Mouse (Mus musculus): ENCODE data around the gene Cdr2. TPM values are rescaled to one million over a fixed set of nuclear protein-coding genes. Genes with fewer than 3 reads are reported as not detected.
"Not testable (repeated sequence)": the region's sequence is repeated elsewhere in the genome, so short reads cannot be mapped to it uniquely, and the experiment has no call there.

Gene Cdr2
- polyA plus RNA-seq, 1 experiment = not detected

- H3K27ac ChIP-seq (ENCODE audit: insufficient read depth, low read depth, low read length) = no peak overlapping the region
- no peak overlapping the region for H3K4me3 ChIP-seq (ENCODE audit: insufficient read depth, low read depth, low read length)
- TF ChIP-seq CTCF (IDR thresholded peaks at IDR 0.05; ENCODE audit: insufficient read depth, low read depth, low read length) (no peak), POLR2A (IDR thresholded peaks at IDR 0.05; ENCODE audit: insufficient read depth, low read depth, low read length) (no peak)
- H3K4me1 ChIP-seq (ENCODE audit: control insufficient read depth, insufficient read depth, low read length) = peaks cover 6% of the 10 kb centered on the region; the same call in 1 of the 2 replicates
- 94% methylated on average over 4 of the region's 4 CpGs for WGBS
These were observed 2.1 kb downstream of the Cdr2 start for GRCm38 (mm10) chr7:120980041-120980440.

- 55% methylated on average over 7 of the region's 7 CpGs for WGBS
- Histone ChIP-seq H3K27ac (ENCODE audit: insufficient read depth, low read depth, low read length) (no peak overlapping the region), H3K4me3 (ENCODE audit: insufficient read depth, low read depth, low read length) (no peak overlapping the region), H3K4me1 (ENCODE audit: control insufficient read depth, insufficient read depth, low read length) (peaks cover 6% of the 10 kb centered on the region; the same call in 1 of the 2 replicates)
- no peak for TF ChIP-seq POLR2A (IDR thresholded peaks at IDR 0.05; ENCODE audit: insufficient read depth, low read depth, low read length)
- TF ChIP-seq CTCF (IDR thresholded peaks at IDR 0.05; ENCODE audit: insufficient read depth, low read depth, low read length) = no peak
These were observed 5.0 kb downstream of the Cdr2 start for GRCm38 (mm10) chr7:120977063-120977462.

- no peak for TF ChIP-seq CTCF (IDR thresholded peaks at IDR 0.05; ENCODE audit: insufficient read depth, low read depth, low read length)
- no peak for TF ChIP-seq POLR2A (IDR thresholded peaks at IDR 0.05; ENCODE audit: insufficient read depth, low read depth, low read length)
- Histone ChIP-seq H3K4me1 (ENCODE audit: control insufficient read depth, insufficient read depth, low read length) (0 out of 2 replicates have a peak, but pooled peaks cover 2% of the 10 kb centered on the region), H3K27ac (ENCODE audit: insufficient read depth, low read depth, low read length) (no peak overlapping the region), H3K4me3 (ENCODE audit: insufficient read depth, low read depth, low read length) (no peak overlapping the region)
- 94% methylated on average over 3 of the region's 3 CpGs for WGBS
These were observed 8.1 kb downstream of the Cdr2 start for GRCm38 (mm10) chr7:120974001-120974400.

- WGBS = 65% methylated on average over 2 of the region's 2 CpGs
- not testable (repeated sequence) for H3K27ac ChIP-seq (ENCODE audit: insufficient read depth, low read depth, low read length); H3K4me1 ChIP-seq (ENCODE audit: control insufficient read depth, insufficient read depth, low read length); H3K4me3 ChIP-seq (ENCODE audit: insufficient read depth, low read depth, low read length)
These were observed 9.6 kb downstream of the Cdr2 start for GRCm38 (mm10) chr7:120972471-120972870.

- TF ChIP-seq POLR2A (IDR thresholded peaks at IDR 0.05; ENCODE audit: insufficient read depth, low read depth, low read length) (no peak), CTCF (IDR thresholded peaks at IDR 0.05; ENCODE audit: insufficient read depth, low read depth, low read length) (no peak)
- H3K4me1 ChIP-seq (ENCODE audit: control insufficient read depth, insufficient read depth, low read length) = no peaks in the 10 kb centered on the region
- no peak overlapping the region for H3K4me3 ChIP-seq (ENCODE audit: insufficient read depth, low read depth, low read length)
- H3K27ac ChIP-seq (ENCODE audit: insufficient read depth, low read depth, low read length) = no peak overlapping the region
- WGBS = 67% methylated on average over 5 of the region's 5 CpGs
These were observed 12.0 kb downstream of the Cdr2 start for GRCm38 (mm10) chr7:120970112-120970511.

DNA sequence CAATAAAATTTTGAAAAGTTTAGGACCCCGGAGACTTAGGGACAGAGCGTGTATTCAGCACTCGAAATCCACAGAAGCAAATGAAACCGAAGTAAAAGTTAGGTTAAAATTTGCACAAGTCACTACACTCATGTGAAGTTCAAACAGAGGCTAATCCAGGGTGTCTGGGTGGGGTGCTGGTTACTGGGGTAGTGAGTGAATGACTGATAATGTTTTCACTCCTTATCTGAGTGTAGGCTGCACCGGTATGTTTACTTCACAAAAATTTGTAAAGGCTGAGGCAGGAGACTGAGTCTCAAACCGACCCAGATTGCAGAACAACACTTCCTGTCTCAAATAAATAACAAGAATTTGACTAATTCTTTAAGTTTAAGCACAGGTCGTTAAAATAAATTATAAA lies 12.9 kb downstream of the Cdr2 start:
- TF ChIP-seq CTCF (IDR thresholded peaks at IDR 0.05; ENCODE audit: insufficient read depth, low read depth, low read length) (no peak), POLR2A (IDR thresholded peaks at IDR 0.05; ENCODE audit: insufficient read depth, low read depth, low read length) (no peak)
- 91% methylated on average over 7 of the region's 7 CpGs for WGBS
- no peak overlapping the region for H3K4me3 ChIP-seq (ENCODE audit: insufficient read depth, low read depth, low read length)
- no peak overlapping the region for H3K27ac ChIP-seq (ENCODE audit: insufficient read depth, low read depth, low read length)
- no peaks in the 10 kb centered on the region for H3K4me1 ChIP-seq (ENCODE audit: control insufficient read depth, insufficient read depth, low read length)

GRCm38 (mm10) chr7:120963126-120963525 lies 19.0 kb downstream of the Cdr2 start:
- WGBS = 92% methylated on average over 5 of the region's 5 CpGs
- no peak for TF ChIP-seq POLR2A (IDR thresholded peaks at IDR 0.05; ENCODE audit: insufficient read depth, low read depth, low read length)

GRCm38 (mm10) chr7:120961893-120962292 lies 20.2 kb downstream of the Cdr2 start:
- Histone ChIP-seq H3K4me3 (ENCODE audit: insufficient read depth, low read depth, low read length) (no peak overlapping the region), H3K4me1 (ENCODE audit: control insufficient read depth, insufficient read depth, low read length) (no peaks in the 10 kb centered on the region), H3K27ac (ENCODE audit: insufficient read depth, low read depth, low read length) (no peak overlapping the region)
- TF ChIP-seq POLR2A (IDR thresholded peaks at IDR 0.05; ENCODE audit: insufficient read depth, low read depth, low read length) (no peak), CTCF (IDR thresholded peaks at IDR 0.05; ENCODE audit: insufficient read depth, low read depth, low read length) (no peak)
- 79% methylated on average over 3 of the region's 3 CpGs for WGBS

More at GRCm38 (mm10) chr7:120963126-120963525, 19.0 kb downstream of the Cdr2 start:
- no peaks in the 10 kb centered on the region for H3K4me1 ChIP-seq (ENCODE audit: control insufficient read depth, insufficient read depth, low read length)
- H3K27ac ChIP-seq (ENCODE audit: insufficient read depth, low read depth, low read length) = no peak overlapping the region
- no peak overlapping the region for H3K4me3 ChIP-seq (ENCODE audit: insufficient read depth, low read depth, low read length)

- 88% methylated on average over 6 of the region's 6 CpGs for WGBS
- TF ChIP-seq POLR2A (IDR thresholded peaks at IDR 0.05; ENCODE audit: insufficient read depth, low read depth, low read length) = no peak
- no peak for TF ChIP-seq CTCF (IDR thresholded peaks at IDR 0.05; ENCODE audit: insufficient read depth, low read depth, low read length)
- H3K4me3 ChIP-seq (ENCODE audit: insufficient read depth, low read depth, low read length) = no peak overlapping the region
- H3K27ac ChIP-seq (ENCODE audit: insufficient read depth, low read depth, low read length) = no peak overlapping the region
- H3K4me1 ChIP-seq (ENCODE audit: control insufficient read depth, insufficient read depth, low read length) = no peaks in the 10 kb centered on the region
These were observed 21.5 kb downstream of the Cdr2 start for GRCm38 (mm10) chr7:120960601-120961000.

DNA sequence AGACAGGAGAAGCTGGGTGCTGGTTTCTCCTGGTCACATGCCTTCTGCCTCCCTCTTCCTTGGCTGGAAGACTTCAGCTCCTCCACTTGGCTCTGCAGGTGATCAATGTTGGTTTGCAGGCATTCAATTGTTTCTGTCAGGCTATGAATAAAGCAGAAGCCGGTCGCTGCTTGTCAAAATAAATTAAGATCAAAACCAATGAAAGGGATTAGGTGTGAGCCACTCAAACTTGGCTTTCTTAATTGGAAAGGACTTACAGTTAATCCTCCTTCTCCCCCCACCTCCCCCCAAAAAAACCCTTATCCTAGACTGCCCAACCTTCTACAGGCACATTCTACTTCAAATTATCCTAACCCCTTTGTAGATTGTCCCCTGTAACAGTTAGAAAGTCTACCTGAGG lies 22.0 kb downstream of the Cdr2 start:
- H3K4me3 ChIP-seq (ENCODE audit: insufficient read depth, low read depth, low read length) = no peak overlapping the region
- TF ChIP-seq CTCF (IDR thresholded peaks at IDR 0.05; ENCODE audit: insufficient read depth, low read depth, low read length) (no peak), POLR2A (IDR thresholded peaks at IDR 0.05; ENCODE audit: insufficient read depth, low read depth, low read length) (no peak)
- 64% methylated on average over 2 of the region's 2 CpGs for WGBS
- H3K4me1 ChIP-seq (ENCODE audit: control insufficient read depth, insufficient read depth, low read length) = no peaks in the 10 kb centered on the region
- H3K27ac ChIP-seq (ENCODE audit: insufficient read depth, low read depth, low read length) = no peak overlapping the region

- not testable (repeated sequence) for H3K4me3 ChIP-seq (ENCODE audit: insufficient read depth, low read depth, low read length); H3K4me1 ChIP-seq (ENCODE audit: control insufficient read depth, insufficient read depth, low read length); H3K27ac ChIP-seq (ENCODE audit: insufficient read depth, low read depth, low read length)
- whole genome bisulfite sequencing = 78% methylated on average over 7 of the region's 7 CpGs
These were observed 28.5 kb downstream of the Cdr2 start for GRCm38 (mm10) chr7:120953591-120953990.

All from olfactory bulb, adult 2 months (tissue).